Mouse (Mus musculus) ES-Bruce4 (cell line): ENCODE data around the gene Rabl3.

ENCODE experiments used
- CTCF ChIP-seq: IDR thresholded peaks from one replicate; pipeline ENCODE4 v1.8.1; 2011; ENCODE audit warnings: low read depth, low read length
- POLR2A ChIP-seq: IDR thresholded peaks from one replicate; pipeline ENCODE4 v1.8.1; 2011; ENCODE audit warnings: low read length; ENCODE audit not compliant: insufficient read depth

- TF ChIP-seq CTCF = no peak
- TF ChIP-seq POLR2A = no peak
Measured at GRCm38 (mm10) chr16:37572117-37572754, 32.6 kb downstream of the Rabl3 start.
